Mouse (Mus musculus): ENCODE measurements around the gene Olfml2b.

GRCm38 (mm10) chr1:170631571-170631970 is 12.8 kb upstream of the Olfml2b start:
- TF ChIP-seq EP300 (IDR thresholded peaks at IDR 0.05; ENCODE audit: insufficient read depth, low read depth, low read length) (no peak), POLR2A (IDR thresholded peaks at IDR 0.05; ENCODE audit: insufficient read depth, low read length) (no peak)
